Mouse (Mus musculus): ENCODE measurements around the gene Celsr1. TPM values are rescaled to one million over a fixed set of nuclear protein-coding genes. Genes with fewer than 3 reads are reported as not detected.

Gene Celsr1
- total and polyA plus RNA-seq, 2 experiments from 2014 or later = 0.99 to 16.4 TPM

GRCm38 (mm10) chr15:86065367-86065766, 31.8 kb upstream of the Celsr1 start:
- no peak for ATAC-seq
- Histone ChIP-seq H3K9me3 (ENCODE audit: low read length) (no peaks in the 10 kb centered on the region), H3K36me3 (ENCODE audit: insufficient read depth, low read length) (no peaks in the 10 kb centered on the region), H3K4me1 (ENCODE audit: insufficient read depth, low read length) (peaks cover 52% of the 10 kb centered on the region), H3K9ac (replicated peaks; ENCODE audit: low read length) (no peak overlapping the region), H3K27ac (no peak overlapping the region), H3K4me3 (ENCODE audit: low read length) (no peak overlapping the region), H3K27me3 (ENCODE audit: insufficient read depth, low read length) (no peaks in the 10 kb centered on the region), H3K4me2 (ENCODE audit: low read depth, low read length) (no peak overlapping the region)
- TF ChIP-seq CTCF (IDR thresholded peaks at IDR 0.05; ENCODE audit: low read depth) = no peak
- 94% methylated on average over 4 of the region's 4 CpGs for WGBS
- no peak for DNase-seq (ENCODE audit: low spot score)

- no peak overlapping the region for H3K4me2 ChIP-seq (ENCODE audit: low read depth, low read length)
- DNase-seq (ENCODE audit: low spot score) = no peak
- no peak for ATAC-seq
- no peak for TF ChIP-seq CTCF (IDR thresholded peaks at IDR 0.05; ENCODE audit: low read depth)
- H3K9ac ChIP-seq (replicated peaks; ENCODE audit: low read length) = no peak overlapping the region
- peaks cover 54% of the 10 kb centered on the region for H3K4me1 ChIP-seq (ENCODE audit: insufficient read depth, low read length)
- no peaks in the 10 kb centered on the region for H3K27me3 ChIP-seq (ENCODE audit: insufficient read depth, low read length)
- no peaks in the 10 kb centered on the region for H3K36me3 ChIP-seq (ENCODE audit: insufficient read depth, low read length)
- no peak overlapping the region for H3K27ac ChIP-seq
- H3K4me3 ChIP-seq (ENCODE audit: low read length) = no peak overlapping the region
- 94% methylated on average over 3 of the region's 3 CpGs for WGBS
- no peaks in the 10 kb centered on the region for H3K9me3 ChIP-seq (ENCODE audit: low read length)
These were observed 31.3 kb upstream of the Celsr1 start for GRCm38 (mm10) chr15:86064850-86065229.

- Histone ChIP-seq H3K9ac (replicated peaks; ENCODE audit: low read length) (no peak overlapping the region), H3K9me3 (ENCODE audit: low read length) (no peaks in the 10 kb centered on the region), H3K27me3 (ENCODE audit: insufficient read depth, low read length) (no peaks in the 10 kb centered on the region), H3K4me3 (ENCODE audit: low read length) (no peak overlapping the region), H3K27ac (no peak overlapping the region), H3K36me3 (ENCODE audit: insufficient read depth, low read length) (no peaks in the 10 kb centered on the region), H3K4me2 (ENCODE audit: low read depth, low read length) (no peak overlapping the region), H3K4me1 (ENCODE audit: insufficient read depth, low read length) (peaks cover 51% of the 10 kb centered on the region)
- no peak for ATAC-seq
- WGBS = 82% methylated on average over 8 of the region's 8 CpGs
- no peak for TF ChIP-seq CTCF (IDR thresholded peaks at IDR 0.05; ENCODE audit: low read depth)
- no peak for DNase-seq (ENCODE audit: low spot score)
These were observed 30.7 kb upstream of the Celsr1 start for GRCm38 (mm10) chr15:86064191-86064849.

GRCm38 (mm10) chr15:86061848-86062481, 28.4 kb upstream of the Celsr1 start:
- peaks cover 43% of the 10 kb centered on the region for H3K4me1 ChIP-seq (ENCODE audit: insufficient read depth, low read length)
- H3K27ac ChIP-seq = no peak overlapping the region
- no peaks in the 10 kb centered on the region for H3K27me3 ChIP-seq (ENCODE audit: insufficient read depth, low read length)
- H3K4me3 ChIP-seq (ENCODE audit: low read length) = no peak overlapping the region
- H3K36me3 ChIP-seq (ENCODE audit: insufficient read depth, low read length) = no peaks in the 10 kb centered on the region
- no peak overlapping the region for H3K9ac ChIP-seq (replicated peaks; ENCODE audit: low read length)
- 52% methylated on average over 6 of the region's 6 CpGs for WGBS
- no peak for TF ChIP-seq CTCF (IDR thresholded peaks at IDR 0.05; ENCODE audit: low read depth)
- ATAC-seq (no peak), DNase-seq (ENCODE audit: low spot score) (no peak)
- H3K9me3 ChIP-seq (ENCODE audit: low read length) = no peaks in the 10 kb centered on the region
- H3K4me2 ChIP-seq (ENCODE audit: low read depth, low read length) = peak overlapping the region; percentile 25; the same call in 1 of the 2 replicates

- no peak overlapping the region for H3K27ac ChIP-seq
These were observed 27.6 kb upstream of the Celsr1 start for GRCm38 (mm10) chr15:86061221-86061620.

DNA sequence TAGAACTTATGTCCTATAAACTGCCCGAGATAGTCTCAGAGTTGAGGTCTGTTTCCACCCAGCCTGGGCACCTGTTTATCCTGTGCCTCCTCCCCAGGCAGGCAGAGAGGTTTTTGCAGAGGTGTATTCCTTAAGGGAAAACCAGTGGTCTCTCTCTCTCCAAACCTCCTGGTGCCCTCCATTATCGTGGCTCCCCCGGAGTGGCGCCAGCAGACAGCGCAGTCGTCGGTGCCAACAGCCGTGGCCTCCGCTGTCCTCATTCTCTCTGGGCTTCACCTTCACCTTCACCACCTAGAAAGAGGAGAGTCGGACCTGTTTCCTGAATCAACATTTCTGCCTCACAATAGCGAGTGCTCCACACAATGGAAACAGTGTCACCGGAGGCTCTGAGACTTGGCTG, 27.0 kb upstream of the Celsr1 start:
- no peak for DNase-seq (ENCODE audit: low spot score)
- no peak for ATAC-seq
- Histone ChIP-seq H3K27me3 (ENCODE audit: insufficient read depth, low read length) (no peaks in the 10 kb centered on the region), H3K4me2 (ENCODE audit: low read depth, low read length) (peak overlapping the region; percentile 93), H3K4me3 (ENCODE audit: low read length) (peak overlapping the region; percentile 20), H3K27ac (no peak overlapping the region; the same call in 1 of the 2 replicates), H3K36me3 (ENCODE audit: insufficient read depth, low read length) (no peaks in the 10 kb centered on the region), H3K9ac (replicated peaks; ENCODE audit: low read length) (peak overlapping the region; percentile 33; the same call in 1 of the 2 replicates), H3K4me1 (ENCODE audit: insufficient read depth, low read length) (peaks cover 43% of the 10 kb centered on the region), H3K9me3 (ENCODE audit: low read length) (no peaks in the 10 kb centered on the region)
- WGBS = 59% methylated on average over 12 of the region's 12 CpGs
- no peak for TF ChIP-seq CTCF (IDR thresholded peaks at IDR 0.05; ENCODE audit: low read depth)

More at GRCm38 (mm10) chr15:86061221-86061620, 27.6 kb upstream of the Celsr1 start:
- ATAC-seq = no peak
- H3K4me1 ChIP-seq (ENCODE audit: insufficient read depth, low read length) = peaks cover 43% of the 10 kb centered on the region
- H3K9me3 ChIP-seq (ENCODE audit: low read length) = no peaks in the 10 kb centered on the region
- no peak for TF ChIP-seq CTCF (IDR thresholded peaks at IDR 0.05; ENCODE audit: low read depth)
- no peaks in the 10 kb centered on the region for H3K36me3 ChIP-seq (ENCODE audit: insufficient read depth, low read length)
- H3K27me3 ChIP-seq (ENCODE audit: insufficient read depth, low read length) = no peaks in the 10 kb centered on the region
- peak overlapping the region; percentile 33; the same call in 1 of the 2 replicates for H3K9ac ChIP-seq (replicated peaks; ENCODE audit: low read length)
- peak overlapping the region; percentile 93 for H3K4me2 ChIP-seq (ENCODE audit: low read depth, low read length)
- DNase-seq (ENCODE audit: low spot score) = no peak
- WGBS = 88% methylated on average over 7 of the region's 7 CpGs
- H3K4me3 ChIP-seq (ENCODE audit: low read length) = no peak overlapping the region
